Mouse (Mus musculus): Measurements from ENCODE around the gene Zfp536. TPM values are rescaled to one million over a fixed set of nuclear protein-coding genes. Genes with fewer than 3 reads are reported as not detected.

Zfp536 gene
- polyA plus RNA-seq, 1 experiment from 2014 or later = 3.7 TPM

GRCm38 (mm10) chr7:37685247-37685646, 88.2 kb downstream of the Zfp536 start:
- Histone ChIP-seq H3K4me3 (replicated peaks; ENCODE audit: low read depth, low read length) (no peak overlapping the region), H3K27me3 (ENCODE audit: insufficient read depth, low read length) (no peaks in the 10 kb centered on the region), H3K9ac (ENCODE audit: low read depth, low read length) (no peak overlapping the region), H3K27ac (no peak overlapping the region), H3K36me3 (ENCODE audit: insufficient read depth, low read length) (no peaks in the 10 kb centered on the region), H3K4me1 (replicated peaks; ENCODE audit: insufficient read depth, low read length) (0 out of 2 replicates have a peak, but pooled peaks cover 4% of the 10 kb centered on the region), H3K9me3 (replicated peaks; ENCODE audit: low read length) (no peaks in the 10 kb centered on the region), H3K4me2 (ENCODE audit: low read length) (no peak overlapping the region)
- ATAC-seq (replicated peaks; ENCODE audit: low FRiP score, low read depth) (no peak), DNase-seq (ENCODE audit: low spot score) (no peak)
- TF ChIP-seq CTCF (IDR thresholded peaks at IDR 0.05; ENCODE audit: low read depth) = no peak
- WGBS = 86% methylated on average over 3 of the region's 3 CpGs

GRCm38 (mm10) chr7:37681335-37681734, 92.1 kb downstream of the Zfp536 start:
- H3K27ac ChIP-seq = no peak overlapping the region
- no peaks in the 10 kb centered on the region for H3K27me3 ChIP-seq (ENCODE audit: insufficient read depth, low read length)
- no peaks in the 10 kb centered on the region for H3K36me3 ChIP-seq (ENCODE audit: insufficient read depth, low read length)
- no peaks in the 10 kb centered on the region for H3K4me1 ChIP-seq (replicated peaks; ENCODE audit: insufficient read depth, low read length)
- no peak overlapping the region for H3K4me3 ChIP-seq (replicated peaks; ENCODE audit: low read depth, low read length)
- H3K9ac ChIP-seq (ENCODE audit: low read depth, low read length) = no peak overlapping the region
- H3K9me3 ChIP-seq (replicated peaks; ENCODE audit: low read length) = no peaks in the 10 kb centered on the region
- 84% methylated on average over 3 of the region's 3 CpGs for WGBS
- no peak for ATAC-seq (replicated peaks; ENCODE audit: low FRiP score, low read depth)
- no peak for DNase-seq (ENCODE audit: low spot score)
- no peak overlapping the region for H3K4me2 ChIP-seq (ENCODE audit: low read length)
- no peak for TF ChIP-seq CTCF (IDR thresholded peaks at IDR 0.05; ENCODE audit: low read depth)

GRCm38 (mm10) chr7:37663676-37664365, 109.6 kb downstream of the Zfp536 start:
- H3K27ac ChIP-seq = no peak overlapping the region
- no peaks in the 10 kb centered on the region for H3K27me3 ChIP-seq (ENCODE audit: insufficient read depth, low read length)
- peaks cover 4% of the 10 kb centered on the region; the same call in 1 of the 2 replicates for H3K4me1 ChIP-seq (replicated peaks; ENCODE audit: insufficient read depth, low read length)
- WGBS = 84% methylated on average over 7 of the region's 7 CpGs
- no peaks in the 10 kb centered on the region for H3K9me3 ChIP-seq (replicated peaks; ENCODE audit: low read length)
- no peak overlapping the region for H3K9ac ChIP-seq (ENCODE audit: low read depth, low read length)
- TF ChIP-seq CTCF (IDR thresholded peaks at IDR 0.05; ENCODE audit: low read depth) = no peak
- DNase-seq (ENCODE audit: low spot score) (no peak), ATAC-seq (replicated peaks; ENCODE audit: low FRiP score, low read depth) (no peak)
- H3K4me3 ChIP-seq (replicated peaks; ENCODE audit: low read depth, low read length) = no peak overlapping the region
- H3K36me3 ChIP-seq (ENCODE audit: insufficient read depth, low read length) = no peaks in the 10 kb centered on the region
- no peak overlapping the region for H3K4me2 ChIP-seq (ENCODE audit: low read length)

- no peak overlapping the region for H3K27ac ChIP-seq
- no peaks in the 10 kb centered on the region for H3K9me3 ChIP-seq (replicated peaks; ENCODE audit: low read length)
- H3K27me3 ChIP-seq (ENCODE audit: insufficient read depth, low read length) = no peaks in the 10 kb centered on the region
- no peak for ATAC-seq (replicated peaks; ENCODE audit: low FRiP score, low read depth)
- H3K4me3 ChIP-seq (replicated peaks; ENCODE audit: low read depth, low read length) = no peak overlapping the region
- WGBS = 78% methylated on average over 11 of the region's 11 CpGs
- H3K4me2 ChIP-seq (ENCODE audit: low read length) = no peak overlapping the region
- H3K36me3 ChIP-seq (ENCODE audit: insufficient read depth, low read length) = no peaks in the 10 kb centered on the region
- TF ChIP-seq CTCF (IDR thresholded peaks at IDR 0.05; ENCODE audit: low read depth) = no peak
- no peaks in the 10 kb centered on the region for H3K4me1 ChIP-seq (replicated peaks; ENCODE audit: insufficient read depth, low read length)
- DNase-seq (ENCODE audit: low spot score) = no peak
- no peak overlapping the region for H3K9ac ChIP-seq (ENCODE audit: low read depth, low read length)
Observed at GRCm38 (mm10) chr7:37648671-37649070, 124.8 kb downstream of the Zfp536 start.

GRCm38 (mm10) chr7:37647917-37648615, 125.4 kb downstream of the Zfp536 start:
- Histone ChIP-seq H3K9ac (ENCODE audit: low read depth, low read length) (no peak overlapping the region), H3K4me3 (replicated peaks; ENCODE audit: low read depth, low read length) (no peak overlapping the region), H3K4me2 (ENCODE audit: low read length) (no peak overlapping the region), H3K27me3 (ENCODE audit: insufficient read depth, low read length) (no peaks in the 10 kb centered on the region), H3K4me1 (replicated peaks; ENCODE audit: insufficient read depth, low read length) (no peaks in the 10 kb centered on the region), H3K27ac (no peak overlapping the region), H3K36me3 (ENCODE audit: insufficient read depth, low read length) (no peaks in the 10 kb centered on the region), H3K9me3 (replicated peaks; ENCODE audit: low read length) (no peaks in the 10 kb centered on the region)
- ATAC-seq (replicated peaks; ENCODE audit: low FRiP score, low read depth) (no peak), DNase-seq (ENCODE audit: low spot score) (no peak)
- no peak for TF ChIP-seq CTCF (IDR thresholded peaks at IDR 0.05; ENCODE audit: low read depth)
- 93% methylated on average over 21 of the region's 21 CpGs for WGBS

GRCm38 (mm10) chr7:37639740-37640397, 133.6 kb downstream of the Zfp536 start:
- Histone ChIP-seq H3K36me3 (ENCODE audit: insufficient read depth, low read length) (no peaks in the 10 kb centered on the region), H3K9me3 (replicated peaks; ENCODE audit: low read length) (no peaks in the 10 kb centered on the region), H3K27me3 (ENCODE audit: insufficient read depth, low read length) (no peaks in the 10 kb centered on the region), H3K4me1 (replicated peaks; ENCODE audit: insufficient read depth, low read length) (no peaks in the 10 kb centered on the region), H3K4me3 (replicated peaks; ENCODE audit: low read depth, low read length) (no peak overlapping the region), H3K27ac (no peak overlapping the region), H3K4me2 (ENCODE audit: low read length) (peak overlapping the region; percentile 6; the same call in 1 of the 2 replicates), H3K9ac (ENCODE audit: low read depth, low read length) (no peak overlapping the region)
- ATAC-seq (replicated peaks; ENCODE audit: low FRiP score, low read depth) = no peak
- 32% methylated on average over 12 of the region's 12 CpGs for WGBS
- DNase-seq (ENCODE audit: low spot score) = peak; percentile 36
- TF ChIP-seq CTCF (IDR thresholded peaks at IDR 0.05; ENCODE audit: low read depth) = no peak

All from kidney, postnatal 0 days (tissue).